Mouse (Mus musculus): ENCODE data around the gene Nod1. TPM values are rescaled to one million over a fixed set of nuclear protein-coding genes. Genes with fewer than 3 reads are reported as not detected.

Gene Nod1
- polyA plus RNA-seq, 1 experiment from 2014 or later: 3.6 TPM

DNA sequence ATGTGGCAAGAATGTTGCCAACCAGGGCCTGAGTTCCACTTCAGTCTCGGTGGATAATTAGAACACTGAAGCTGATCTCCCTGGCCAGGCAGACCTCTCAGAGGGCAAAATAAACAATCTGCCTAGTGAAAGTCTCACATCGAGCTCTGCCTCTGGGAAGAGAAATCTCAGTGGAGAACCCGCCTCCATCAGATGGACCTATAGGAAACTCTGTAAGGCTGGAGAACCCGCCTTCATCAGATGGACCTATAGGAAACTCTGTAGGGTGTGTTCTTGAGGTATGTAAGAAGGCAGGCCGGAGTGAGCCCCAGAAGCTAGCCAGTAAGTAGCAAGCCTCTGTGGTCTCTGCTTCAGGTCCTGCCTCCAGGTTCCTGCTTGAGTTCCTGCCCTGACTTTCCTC lies 37.5 kb downstream of the Nod1 start:
- no peak overlapping the region for H3K9ac ChIP-seq (replicated peaks)
- peaks cover under 1% of the 10 kb centered on the region for H3K4me1 ChIP-seq
- no peak overlapping the region for H3K4me2 ChIP-seq
- WGBS: 88% methylated on average over 5 of the region's 5 CpGs
- no peak for ATAC-seq (ENCODE audit: low FRiP score)
- H3K27me3 ChIP-seq (replicated peaks): no peaks in the 10 kb centered on the region
- no peaks in the 10 kb centered on the region for H3K9me3 ChIP-seq (replicated peaks)
- H3K36me3 ChIP-seq: no peaks in the 10 kb centered on the region
- H3K27ac ChIP-seq (replicated peaks): no peak overlapping the region
- H3K4me3 ChIP-seq (replicated peaks): no peak overlapping the region

DNA sequence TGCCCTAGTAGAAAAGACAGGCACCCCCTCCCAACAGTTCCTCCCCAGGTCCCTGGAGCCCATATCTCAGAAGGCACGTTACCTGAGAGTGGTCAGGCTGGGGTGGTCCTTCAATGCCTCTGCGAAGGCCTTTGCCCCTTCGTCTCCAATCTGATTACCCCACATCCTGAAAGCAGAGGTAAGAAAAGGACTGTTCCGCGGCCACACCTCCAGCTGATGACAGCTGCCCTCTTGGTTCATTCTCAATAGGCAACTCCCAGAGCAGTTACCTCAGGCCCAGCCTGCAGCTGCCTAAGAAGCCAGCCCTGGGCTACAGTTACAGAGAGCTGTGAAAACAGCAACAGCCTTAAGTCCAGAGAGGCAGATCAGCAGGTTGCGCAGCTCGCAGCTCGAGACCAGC lies 38.1 kb downstream of the Nod1 start:
- no peak overlapping the region for H3K4me3 ChIP-seq (replicated peaks)
- ATAC-seq (ENCODE audit: low FRiP score): no peak
- WGBS: 92% methylated on average over 8 of the region's 8 CpGs

DNA sequence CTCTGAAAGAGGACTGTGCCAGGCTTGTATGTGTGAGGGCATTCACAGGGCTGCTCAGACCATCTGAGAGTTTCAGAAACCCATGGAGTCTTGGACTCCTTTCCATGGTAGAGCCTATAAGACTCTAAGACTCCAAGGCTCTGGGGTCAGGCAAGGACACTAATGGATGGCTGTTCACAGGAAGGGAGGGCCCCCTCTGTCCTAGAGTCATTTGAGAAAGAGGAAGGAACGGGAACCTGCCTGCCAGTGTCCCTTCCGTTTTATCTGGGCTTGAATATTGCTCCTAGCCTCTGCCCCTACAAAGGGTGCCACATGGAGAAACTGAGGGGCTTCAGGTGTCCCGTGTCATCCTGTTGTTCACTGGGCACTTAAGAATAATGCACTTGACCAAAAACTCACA lies 38.5 kb downstream of the Nod1 start:
- Histone ChIP-seq H3K27ac (replicated peaks) (no peak overlapping the region), H3K9me3 (replicated peaks) (no peaks in the 10 kb centered on the region), H3K27me3 (replicated peaks) (no peaks in the 10 kb centered on the region), H3K4me1 (no peaks in the 10 kb centered on the region), H3K36me3 (no peaks in the 10 kb centered on the region), H3K4me2 (no peak overlapping the region), H3K4me3 (replicated peaks) (no peak overlapping the region), H3K9ac (replicated peaks) (no peak overlapping the region)
- WGBS: 89% methylated on average over 3 of the region's 3 CpGs
- ATAC-seq (ENCODE audit: low FRiP score): no peak

More for the DNA sequence above, 38.1 kb downstream of the Nod1 start:
- no peaks in the 10 kb centered on the region for H3K4me1 ChIP-seq
- H3K27me3 ChIP-seq (replicated peaks): no peaks in the 10 kb centered on the region
- H3K9me3 ChIP-seq (replicated peaks): no peaks in the 10 kb centered on the region
- H3K36me3 ChIP-seq: no peaks in the 10 kb centered on the region
- no peak overlapping the region for H3K4me2 ChIP-seq
- no peak overlapping the region for H3K9ac ChIP-seq (replicated peaks)
- no peak overlapping the region for H3K27ac ChIP-seq (replicated peaks)

DNA sequence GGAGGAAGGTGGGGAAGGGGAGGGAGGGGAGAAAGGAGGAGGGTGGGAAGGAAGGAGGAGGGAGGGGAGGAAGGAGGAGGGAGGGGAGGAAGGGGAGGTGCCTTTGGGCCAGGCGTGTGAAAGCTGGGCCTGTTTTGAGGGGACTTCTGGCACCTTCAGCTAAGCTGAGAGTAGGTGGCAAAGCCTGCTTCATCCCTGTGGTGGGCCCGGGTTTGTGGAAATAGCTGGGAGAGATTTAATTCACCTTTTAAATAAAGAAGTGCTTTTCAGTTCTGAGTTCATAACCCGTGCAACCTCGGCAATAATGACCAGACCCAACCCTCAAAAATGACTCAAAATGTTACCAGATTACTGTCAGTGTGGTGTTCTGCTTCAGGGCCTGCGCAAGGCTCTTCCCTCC lies 39.2 kb downstream of the Nod1 start:
- 92% methylated on average over 5 of the region's 5 CpGs for WGBS
- Histone ChIP-seq H3K4me1 (no peaks in the 10 kb centered on the region), H3K27me3 (replicated peaks) (no peaks in the 10 kb centered on the region), H3K36me3 (no peaks in the 10 kb centered on the region), H3K9ac (replicated peaks) (no peak overlapping the region), H3K4me2 (no peak overlapping the region), H3K27ac (replicated peaks) (no peak overlapping the region), H3K4me3 (replicated peaks) (no peak overlapping the region), H3K9me3 (replicated peaks) (no peaks in the 10 kb centered on the region)
- ATAC-seq (ENCODE audit: low FRiP score): no peak

DNA sequence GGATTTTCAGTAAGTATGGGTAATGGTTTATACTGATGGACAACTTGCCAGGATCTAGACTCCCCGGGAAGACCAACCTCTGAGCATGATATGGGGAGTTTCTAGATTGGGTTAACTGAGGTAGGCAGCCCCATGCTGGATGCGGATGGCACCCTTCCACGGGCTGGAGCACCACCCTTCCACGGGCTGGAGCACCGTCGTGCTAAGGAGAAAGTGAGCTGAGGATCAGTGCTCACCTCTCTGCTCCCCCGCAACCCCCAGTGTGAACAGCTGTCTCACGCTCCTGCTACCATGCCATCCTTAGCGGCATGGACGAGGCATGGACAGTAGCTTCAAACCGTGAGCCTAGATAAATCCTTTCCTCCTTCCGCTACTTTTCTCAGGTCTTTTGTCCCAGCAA lies 39.9 kb downstream of the Nod1 start:
- Histone ChIP-seq H3K27ac (replicated peaks) (no peak overlapping the region), H3K4me2 (no peak overlapping the region), H3K4me1 (no peaks in the 10 kb centered on the region), H3K4me3 (replicated peaks) (no peak overlapping the region), H3K9ac (replicated peaks) (no peak overlapping the region), H3K9me3 (replicated peaks) (no peaks in the 10 kb centered on the region), H3K27me3 (replicated peaks) (no peaks in the 10 kb centered on the region), H3K36me3 (no peaks in the 10 kb centered on the region)
- 97% methylated on average over 12 of the region's 12 CpGs for WGBS
- ATAC-seq (ENCODE audit: low FRiP score): no peak

DNA sequence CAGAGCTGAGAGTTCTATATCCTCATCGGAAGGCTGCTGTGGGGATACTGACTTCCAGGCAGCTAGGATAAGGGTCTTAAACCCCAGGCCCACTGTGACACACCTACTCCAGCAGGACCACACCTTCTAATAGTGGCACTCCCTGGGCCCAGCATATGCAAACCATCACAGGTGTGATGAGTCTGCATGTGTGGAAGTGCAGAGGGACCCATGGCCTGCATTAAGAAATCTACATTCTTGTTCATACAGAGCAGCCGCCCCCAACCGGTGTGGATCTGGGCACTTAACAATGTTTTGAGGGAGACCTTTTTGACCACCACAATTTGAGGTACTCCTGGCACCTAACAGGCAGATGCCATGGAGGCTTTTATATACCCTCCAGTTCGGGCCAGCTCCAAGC lies 40.8 kb downstream of the Nod1 start:
- Histone ChIP-seq H3K36me3 (no peaks in the 10 kb centered on the region), H3K9me3 (replicated peaks) (no peaks in the 10 kb centered on the region), H3K4me3 (replicated peaks) (no peak overlapping the region), H3K27me3 (replicated peaks) (no peaks in the 10 kb centered on the region), H3K4me1 (no peaks in the 10 kb centered on the region), H3K4me2 (no peak overlapping the region), H3K9ac (replicated peaks) (no peak overlapping the region), H3K27ac (replicated peaks) (no peak overlapping the region)
- 98% methylated on average over 4 of the region's 4 CpGs for WGBS
- ATAC-seq (ENCODE audit: low FRiP score): no peak

DNA sequence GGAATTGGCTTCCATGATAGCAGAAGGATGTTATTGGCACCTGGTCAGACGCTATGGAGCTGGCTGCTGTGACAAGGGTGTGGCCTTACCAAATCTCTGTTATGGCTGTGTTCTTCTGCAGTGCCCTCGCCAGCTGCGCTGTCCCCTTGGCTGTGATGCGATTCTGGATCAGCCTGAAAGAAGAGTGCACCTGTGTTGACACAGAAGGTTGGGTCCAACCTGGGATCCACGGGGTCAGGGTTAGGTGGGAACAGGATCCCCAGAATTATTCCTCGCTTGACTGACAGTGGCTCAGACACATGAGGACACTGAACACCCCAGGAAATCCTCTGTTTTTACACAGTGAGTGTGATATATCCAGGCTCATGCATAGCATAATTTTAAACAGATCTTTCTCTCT lies 44.5 kb downstream of the Nod1 start:
- H3K9me3 ChIP-seq (replicated peaks): no peaks in the 10 kb centered on the region
- no peak overlapping the region for H3K4me2 ChIP-seq
- no peak overlapping the region for H3K9ac ChIP-seq (replicated peaks)
- 89% methylated on average over 6 of the region's 6 CpGs for WGBS
- H3K36me3 ChIP-seq: no peaks in the 10 kb centered on the region
- no peak for ATAC-seq (ENCODE audit: low FRiP score)
- H3K27ac ChIP-seq (replicated peaks): no peak overlapping the region
- H3K4me1 ChIP-seq: no peaks in the 10 kb centered on the region
- H3K27me3 ChIP-seq (replicated peaks): no peaks in the 10 kb centered on the region
- no peak overlapping the region for H3K4me3 ChIP-seq (replicated peaks)

DNA sequence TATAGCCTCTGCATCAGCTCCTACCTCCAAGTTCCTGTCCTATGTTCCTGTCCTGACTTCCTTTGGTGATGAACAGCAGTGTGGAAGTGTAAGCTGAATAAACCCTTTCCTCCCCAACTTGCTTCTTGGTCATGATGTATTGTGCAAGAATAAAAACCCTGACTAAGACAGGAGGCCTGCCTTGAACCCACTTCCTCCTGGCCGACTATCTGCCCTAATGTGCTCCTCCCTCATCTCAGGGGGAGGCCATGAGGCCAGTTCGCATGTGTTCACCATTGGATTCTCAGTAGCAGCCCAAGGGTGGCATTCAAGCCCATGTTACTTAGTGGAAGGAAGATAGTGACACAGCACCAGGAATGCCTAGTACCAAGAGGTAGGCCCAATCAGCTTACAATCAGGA lies 45.5 kb downstream of the Nod1 start:
- 81% methylated on average over 2 of the region's 2 CpGs for WGBS
- ATAC-seq (ENCODE audit: low FRiP score): no peak
- Histone ChIP-seq H3K4me1 (no peaks in the 10 kb centered on the region), H3K4me3 (replicated peaks) (no peak overlapping the region), H3K27me3 (replicated peaks) (no peaks in the 10 kb centered on the region), H3K9me3 (replicated peaks) (no peaks in the 10 kb centered on the region), H3K27ac (replicated peaks) (no peak overlapping the region), H3K4me2 (no peak overlapping the region), H3K9ac (replicated peaks) (no peak overlapping the region), H3K36me3 (no peaks in the 10 kb centered on the region)

DNA sequence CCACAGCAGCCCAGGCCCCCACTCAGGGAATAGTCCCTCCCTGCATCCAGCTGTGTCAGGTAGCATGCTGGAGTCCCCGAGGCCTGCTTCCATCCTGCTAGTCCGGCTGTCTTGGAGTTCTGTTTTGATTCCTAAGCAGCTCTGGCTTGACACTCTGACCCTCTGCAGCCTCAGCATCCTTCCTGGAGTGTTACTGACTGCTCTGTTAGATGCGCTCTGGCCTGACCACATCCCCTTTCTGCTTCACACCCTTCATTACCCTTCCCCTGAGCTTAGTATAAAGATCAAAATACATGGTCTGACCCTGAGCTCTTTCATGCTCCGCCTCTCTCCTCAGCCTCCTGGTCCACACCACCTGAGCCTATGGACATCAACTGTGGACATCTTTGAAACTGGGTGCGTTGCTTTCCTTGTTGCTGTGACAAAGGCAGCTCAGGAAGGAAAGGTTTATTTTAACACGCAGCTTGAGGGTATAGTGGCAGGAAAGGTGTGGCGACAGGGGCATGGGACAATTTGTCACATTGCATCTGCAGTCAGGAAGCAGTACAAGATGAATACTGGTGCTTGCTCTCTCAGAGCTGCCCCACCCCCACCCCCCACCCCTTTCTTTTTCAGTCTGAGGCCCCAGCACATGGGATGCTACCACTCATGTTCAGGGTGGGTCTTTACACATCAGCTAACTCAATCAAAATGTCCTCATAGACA lies 46.5 kb downstream of the Nod1 start:
- no peaks in the 10 kb centered on the region for H3K4me1 ChIP-seq
- H3K27ac ChIP-seq (replicated peaks): no peak overlapping the region
- no peaks in the 10 kb centered on the region for H3K36me3 ChIP-seq
- H3K9me3 ChIP-seq (replicated peaks): no peaks in the 10 kb centered on the region
- H3K9ac ChIP-seq (replicated peaks): no peak overlapping the region
- 76% methylated on average over 7 of the region's 7 CpGs for WGBS
- no peak for ATAC-seq (ENCODE audit: low FRiP score)
- no peaks in the 10 kb centered on the region for H3K27me3 ChIP-seq (replicated peaks)
- no peak overlapping the region for H3K4me3 ChIP-seq (replicated peaks)
- H3K4me2 ChIP-seq: no peak overlapping the region

DNA sequence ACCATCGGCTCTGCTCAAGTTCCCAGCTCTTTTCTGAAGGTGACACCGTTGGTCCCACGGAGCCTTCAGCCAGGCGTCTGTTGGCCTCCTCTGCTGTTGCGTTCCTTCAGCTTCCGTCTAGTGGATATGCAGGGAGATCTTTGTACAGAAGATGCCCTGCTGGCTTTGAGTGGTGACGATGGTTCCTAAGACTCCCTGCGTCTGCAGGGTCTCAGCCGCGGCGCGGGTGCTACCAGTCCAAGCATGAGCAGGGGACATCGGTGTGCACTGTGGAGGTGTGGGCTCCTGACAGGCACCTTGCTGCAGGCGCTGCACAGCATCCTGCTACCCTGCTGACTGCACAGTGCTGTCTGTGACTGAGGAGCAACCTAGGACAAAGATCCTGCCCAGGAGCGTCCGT lies 47.9 kb downstream of the Nod1 start:
- H3K9ac ChIP-seq (replicated peaks): no peak overlapping the region
- no peak overlapping the region for H3K4me3 ChIP-seq (replicated peaks)
- 95% methylated on average over 16 of the region's 16 CpGs for WGBS
- no peak for ATAC-seq (ENCODE audit: low FRiP score)
- H3K4me2 ChIP-seq: no peak overlapping the region
- H3K9me3 ChIP-seq (replicated peaks): no peaks in the 10 kb centered on the region
- H3K27me3 ChIP-seq (replicated peaks): no peaks in the 10 kb centered on the region
- no peak overlapping the region for H3K27ac ChIP-seq (replicated peaks)
- H3K4me1 ChIP-seq: no peaks in the 10 kb centered on the region
- no peaks in the 10 kb centered on the region for H3K36me3 ChIP-seq

DNA sequence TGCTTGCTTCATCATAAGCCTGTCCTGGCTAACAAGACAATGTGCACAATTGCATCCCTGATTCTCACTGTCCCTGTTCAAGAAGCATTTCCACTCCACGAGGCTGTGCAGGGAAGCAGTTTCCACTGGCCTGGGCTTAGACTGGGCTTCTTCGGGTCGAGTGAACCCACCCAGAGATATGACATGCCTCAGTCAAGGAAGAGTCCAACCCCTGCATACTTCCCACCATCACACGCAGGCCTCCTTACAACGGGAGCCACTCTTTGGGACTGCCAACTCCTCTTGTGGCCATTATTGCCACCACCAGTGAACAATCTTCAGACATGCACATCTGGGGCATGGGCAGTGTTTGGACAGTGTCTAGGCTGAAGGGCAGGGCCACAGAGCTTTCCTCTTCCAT lies 53.9 kb downstream of the Nod1 start:
- ATAC-seq (ENCODE audit: low FRiP score): no peak
- Histone ChIP-seq H3K9ac (replicated peaks) (no peak overlapping the region), H3K4me1 (no peaks in the 10 kb centered on the region), H3K4me2 (no peak overlapping the region), H3K4me3 (replicated peaks) (no peak overlapping the region), H3K36me3 (no peaks in the 10 kb centered on the region), H3K27me3 (replicated peaks) (no peaks in the 10 kb centered on the region), H3K27ac (replicated peaks) (no peak overlapping the region), H3K9me3 (replicated peaks) (no peaks in the 10 kb centered on the region)
- WGBS: 90% methylated on average over 5 of the region's 5 CpGs

DNA sequence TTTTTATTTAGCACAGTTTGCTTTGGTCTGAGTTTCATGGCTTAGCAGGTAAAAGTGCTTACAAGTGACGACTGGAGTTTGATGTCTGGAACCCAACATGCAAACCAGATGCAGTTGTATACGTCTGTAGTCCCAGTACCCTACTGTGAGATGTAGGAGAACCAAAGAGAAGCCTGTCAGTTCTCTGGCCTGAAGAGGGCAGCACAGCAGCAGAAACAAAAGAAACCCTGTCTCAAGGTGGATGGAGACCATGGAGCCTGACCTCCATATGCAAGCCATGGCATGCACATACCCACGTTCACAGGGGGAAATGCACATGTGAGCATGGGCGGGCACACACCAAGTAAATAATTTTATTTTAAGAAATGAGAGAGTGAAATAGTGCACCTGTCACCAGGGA lies 54.9 kb downstream of the Nod1 start:
- Histone ChIP-seq H3K9me3 (replicated peaks) (no peaks in the 10 kb centered on the region), H3K27me3 (replicated peaks) (no peaks in the 10 kb centered on the region), H3K36me3 (no peaks in the 10 kb centered on the region), H3K27ac (replicated peaks) (no peak overlapping the region), H3K9ac (replicated peaks) (no peak overlapping the region), H3K4me2 (no peak overlapping the region), H3K4me1 (no peaks in the 10 kb centered on the region), H3K4me3 (replicated peaks) (no peak overlapping the region)
- ATAC-seq (ENCODE audit: low FRiP score): no peak
- 47% methylated on average over 4 of the region's 4 CpGs for WGBS

DNA sequence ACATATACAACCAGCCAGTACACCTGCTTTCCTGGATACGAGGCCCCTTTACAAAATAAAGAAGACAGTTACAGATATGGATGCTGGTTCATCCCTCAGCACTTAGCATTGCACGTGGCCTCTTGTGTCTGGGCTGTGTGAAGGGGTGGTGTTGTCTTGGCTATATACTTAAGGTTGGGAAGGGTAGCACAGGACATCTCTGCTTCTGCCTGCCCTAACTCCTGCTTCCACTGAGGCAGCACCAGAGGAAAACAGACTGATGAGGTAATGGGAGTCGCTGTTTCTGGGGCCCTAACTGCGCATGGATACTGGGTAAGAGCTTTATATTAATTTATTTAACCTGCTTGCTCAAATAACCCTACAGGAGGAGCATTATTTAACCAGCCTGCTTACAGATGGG lies 55.5 kb downstream of the Nod1 start:
- no peak overlapping the region for H3K4me3 ChIP-seq (replicated peaks)
- H3K4me2 ChIP-seq: no peak overlapping the region
- no peaks in the 10 kb centered on the region for H3K4me1 ChIP-seq
- no peak overlapping the region for H3K9ac ChIP-seq (replicated peaks)
- no peak for ATAC-seq (ENCODE audit: low FRiP score)
- H3K27ac ChIP-seq (replicated peaks): no peak overlapping the region
- no peaks in the 10 kb centered on the region for H3K27me3 ChIP-seq (replicated peaks)
- H3K36me3 ChIP-seq: no peaks in the 10 kb centered on the region
- H3K9me3 ChIP-seq (replicated peaks): no peaks in the 10 kb centered on the region
- WGBS: 82% methylated on average over 4 of the region's 4 CpGs
